Mouse (Mus musculus) intestine, postnatal 0 days (tissue): ENCODE data around the gene Commd3. TPM values are rescaled to one million over a fixed set of nuclear protein-coding genes. Genes with fewer than 3 reads are reported as not detected.

ENCODE experiments used
- ATAC-seq: fragments of 200-750 bp; cut with Nextera tagmentation; 2 replicates; pipeline ENCODE4 v1.8.0; 2017; ENCODE audit warnings: mild to moderate bottlenecking, moderate TSS enrichment, moderate library complexity
- H3K27ac ChIP-seq: fragments of 300-500 bp; sonication (generic); 2 replicates; pipeline ENCODE4 v1.5.1; 2014; ENCODE audit warnings: mild to moderate bottlenecking, low read depth, low read length, moderate library complexity
- H3K27me3 ChIP-seq: fragments of 300-500 bp; sonication (generic); replicated peaks from 2 replicates; pipeline ENCODE4 v1.6.1; 2014; ENCODE audit warnings: low read length, mixed read lengths; ENCODE audit not compliant: control insufficient read depth, insufficient read depth
- H3K36me3 ChIP-seq: fragments of 300-500 bp; sonication (generic); 2 replicates; pipeline ENCODE4 v1.6.1; 2014; ENCODE audit warnings: mild to moderate bottlenecking, moderate library complexity; ENCODE audit not compliant: control insufficient read depth, insufficient read depth
- H3K4me1 ChIP-seq: fragments of 300-500 bp; sonication (generic); replicated peaks from 2 replicates; pipeline ENCODE4 v1.6.1; 2014; ENCODE audit warnings: antibody characterized with exemption, low read length, mixed read lengths; ENCODE audit not compliant: control insufficient read depth, insufficient read depth
- H3K4me2 ChIP-seq: fragments of 300-500 bp; sonication (generic); replicated peaks from 2 replicates; pipeline ENCODE4 v1.6.1; 2014; ENCODE audit warnings: low read depth, mild to moderate bottlenecking, moderate library complexity
- H3K4me3 ChIP-seq: fragments of 300-500 bp; sonication (generic); 2 replicates; pipeline ENCODE4 v1.5.1; 2014; ENCODE audit warnings: low read depth, low read length
- H3K9ac ChIP-seq: fragments of 300-500 bp; sonication (generic); 2 replicates; pipeline ENCODE4 v1.6.1; 2014; ENCODE audit warnings: mild to moderate bottlenecking, low read depth, low read length
- H3K9me3 ChIP-seq: fragments of 300-500 bp; sonication (generic); 2 replicates; pipeline ENCODE4 v1.6.1; 2016; ENCODE audit warnings: mixed run types; ENCODE audit not compliant: control insufficient read depth
- CTCF ChIP-seq: sonication (generic); IDR thresholded peaks from 2 replicates; pipeline ENCODE4 v1.5.1; 2016; ENCODE audit warnings: low read depth, mild to moderate bottlenecking, control low read depth, antibody characterized with exemption, moderate library complexity
- WGBS: fragments of 180-500 bp; shearing (Covaris S2); extraction: QIAGEN DNeasy Blood & Tissue Kit; methylation state at CpG from one replicate; pipeline ENCODE4 v1.1.7; 2014; 5-methylcytosine and 5-hydroxymethylcytosine counted together
- polyA plus RNA-seq: library from polyadenylated mRNA; unstranded; fragments of >200 nt; fragmentation: Nextera tagmentation; extraction: Ambion mirVana; gene quantifications from 2 replicates; pipeline ENCODE4 v1.2.1, GENCODE M21; 2015

Gene Commd3
- polyA plus RNA-seq, 1 experiment from 2014 or later: 218 TPM

DNA sequence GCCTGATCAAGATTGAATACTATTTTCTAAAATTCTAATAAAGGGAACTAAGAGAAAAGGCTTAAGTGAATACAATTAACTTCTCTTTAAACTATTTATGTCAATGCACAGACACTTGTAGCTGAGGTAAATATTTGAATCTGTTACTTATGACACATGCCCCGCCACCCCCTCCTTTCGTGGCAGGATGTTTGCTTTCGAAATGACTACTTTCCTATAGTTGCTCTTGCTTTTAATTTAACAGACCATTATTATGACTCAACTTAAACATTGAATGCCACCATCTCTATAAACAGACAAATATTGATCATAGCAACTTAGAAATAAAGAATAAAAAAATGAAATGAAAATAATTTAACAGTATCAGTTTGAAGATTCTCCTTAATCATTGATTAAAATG lies 8.2 kb upstream of the Commd3 start:
- H3K9me3 ChIP-seq: no peaks in the 10 kb centered on the region
- H3K9ac ChIP-seq: no peak overlapping the region
- H3K27ac ChIP-seq: no peak overlapping the region
- no peak overlapping the region for H3K4me2 ChIP-seq
- no peaks in the 10 kb centered on the region for H3K36me3 ChIP-seq
- H3K27me3 ChIP-seq: no peaks in the 10 kb centered on the region
- H3K4me1 ChIP-seq: no peaks in the 10 kb centered on the region
- TF ChIP-seq CTCF: no peak
- no peak for ATAC-seq
- WGBS: 69% methylated on average over 3 of the region's 3 CpGs
- no peak overlapping the region for H3K4me3 ChIP-seq

GRCm38 (mm10) chr2:18671041-18671440 lies 1.1 kb upstream of the Commd3 start:
- no peaks in the 10 kb centered on the region for H3K9me3 ChIP-seq
- H3K27ac ChIP-seq: no peak overlapping the region
- TF ChIP-seq CTCF: no peak
- no peaks in the 10 kb centered on the region for H3K36me3 ChIP-seq
- H3K4me3 ChIP-seq: no peak overlapping the region
- ATAC-seq: no peak
- H3K9ac ChIP-seq: no peak overlapping the region
- 81% methylated on average over 6 of the region's 6 CpGs for WGBS
- H3K27me3 ChIP-seq: no peaks in the 10 kb centered on the region
- no peaks in the 10 kb centered on the region for H3K4me1 ChIP-seq
- no peak overlapping the region for H3K4me2 ChIP-seq

- peak overlapping the region; percentile 91 for H3K4me2 ChIP-seq
- H3K27ac ChIP-seq: peak overlapping the region; percentile 97
- H3K9ac ChIP-seq: peak overlapping the region; percentile 95
- no peak for ATAC-seq
- WGBS: under 1% methylated on average over 11 of the region's 11 CpGs
- no peaks in the 10 kb centered on the region for H3K27me3 ChIP-seq
- no peak for TF ChIP-seq CTCF
- no peaks in the 10 kb centered on the region for H3K9me3 ChIP-seq
- peak overlapping the region; percentile 84 for H3K4me3 ChIP-seq
- no peaks in the 10 kb centered on the region for H3K36me3 ChIP-seq
- H3K4me1 ChIP-seq: no peaks in the 10 kb centered on the region
Measured at GRCm38 (mm10) chr2:18672766-18673164, 581 bp downstream of the Commd3 start.

DNA sequence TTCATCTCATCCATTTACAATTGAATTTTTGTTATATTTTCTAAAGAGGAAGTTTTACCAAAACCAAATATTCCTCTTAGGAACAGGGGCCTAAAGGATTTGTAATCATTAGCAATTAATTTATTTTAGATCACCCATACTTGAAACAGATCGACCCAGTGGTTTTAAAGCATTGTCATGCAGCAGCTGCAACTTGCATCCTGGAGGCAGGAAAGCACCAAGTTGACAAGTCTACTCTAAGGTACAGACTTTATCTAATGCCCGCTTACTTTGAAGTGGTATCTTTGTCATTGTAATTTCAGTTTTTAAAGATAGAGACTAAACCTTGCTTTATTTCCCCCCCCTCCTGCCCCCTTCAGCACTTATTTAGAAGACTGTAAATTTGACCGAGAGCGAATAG lies 1.6 kb downstream of the Commd3 start:
- H3K9me3 ChIP-seq: no peaks in the 10 kb centered on the region
- peak overlapping the region; percentile 91; the same call in 1 of the 2 replicates for H3K4me2 ChIP-seq
- H3K9ac ChIP-seq: no peak overlapping the region
- 0 out of 2 replicates have a peak, but pooled peaks cover 8% of the 10 kb centered on the region for H3K27me3 ChIP-seq
- TF ChIP-seq CTCF: no peak
- H3K4me1 ChIP-seq: peaks cover 7% of the 10 kb centered on the region
- no peak overlapping the region for H3K27ac ChIP-seq
- H3K36me3 ChIP-seq: no peaks in the 10 kb centered on the region
- WGBS: 69% methylated on average over 4 of the region's 4 CpGs
- no peak overlapping the region for H3K4me3 ChIP-seq
- no peak for ATAC-seq

GRCm38 (mm10) chr2:18674193-18674902 lies 2.2 kb downstream of the Commd3 start:
- no peak for ATAC-seq
- Histone ChIP-seq H3K27me3 (peaks cover 12% of the 10 kb centered on the region; the same call in 1 of the 2 replicates), H3K4me3 (no peak overlapping the region), H3K36me3 (no peaks in the 10 kb centered on the region), H3K27ac (no peak overlapping the region), H3K9me3 (no peaks in the 10 kb centered on the region), H3K4me2 (no peak overlapping the region; the same call in 1 of the 2 replicates), H3K4me1 (peaks cover 7% of the 10 kb centered on the region), H3K9ac (no peak overlapping the region)
- 85% methylated on average over 4 of the region's 4 CpGs for WGBS
- no peak for TF ChIP-seq CTCF

GRCm38 (mm10) chr2:18675681-18676456 lies 3.7 kb downstream of the Commd3 start:
- Histone ChIP-seq H3K27me3 (peaks cover 20% of the 10 kb centered on the region), H3K27ac (peak overlapping the region; percentile 95), H3K36me3 (no peaks in the 10 kb centered on the region), H3K9me3 (no peaks in the 10 kb centered on the region), H3K9ac (peak overlapping the region; percentile 88), H3K4me2 (peak overlapping the region; percentile 88), H3K4me1 (peaks cover 7% of the 10 kb centered on the region), H3K4me3 (peak overlapping the region; percentile 79)
- ATAC-seq: no peak
- WGBS: 19% methylated on average over 42 of the region's 42 CpGs
- no peak for TF ChIP-seq CTCF
